Mouse (Mus musculus) bone marrow macrophage, adult 2 months (primary cell): ENCODE measurements around the gene Sun5.

Experiments
- CTCF ChIP-seq: IDR thresholded peaks from 2 replicates; pipeline ENCODE4 v1.5.1; 2012; ENCODE audit warnings: low read depth, mild to moderate bottlenecking, low read length, moderate library complexity
- POLR2A ChIP-seq: IDR thresholded peaks from 2 replicates; pipeline ENCODE4 v1.6.1; 2012; ENCODE audit warnings: mild to moderate bottlenecking, low read depth, low read length, borderline replicate concordance

GRCm38 (mm10) chr2:153822005-153822543 is 48.8 kb downstream of the Sun5 start:
- TF ChIP-seq CTCF = no peak
- no peak for TF ChIP-seq POLR2A
